Mouse (Mus musculus) liver, postnatal 0 days (tissue): Measurements from ENCODE around the gene Tgfbi. TPM values are rescaled to one million over a fixed set of nuclear protein-coding genes. Genes with fewer than 3 reads are reported as not detected.

Experiments used
- ATAC-seq: fragments of 200-750 bp; cut with Nextera tagmentation; 2 replicates; pipeline ENCODE4 v1.8.0; 2017; ENCODE audit warnings: mild to moderate bottlenecking, moderate library complexity
- DNase-seq: peaks from one replicate; pipeline ENCODE4 v3.0.0-alpha.2; 2016
- H3K27ac ChIP-seq: fragments of 300-500 bp; sonication (generic); 2 replicates; pipeline ENCODE4 v1.5.1; 2014; ENCODE audit warnings: antibody characterized with exemption, moderate library complexity, mild to moderate bottlenecking, low read depth
- H3K27me3 ChIP-seq: fragments of 300-500 bp; sonication (generic); 2 replicates; pipeline ENCODE4 v1.6.1; 2014; ENCODE audit warnings: low read length, control low read depth, mixed read lengths; ENCODE audit not compliant: insufficient read depth
- H3K36me3 ChIP-seq: fragments of 300-500 bp; sonication (generic); replicated peaks from 2 replicates; pipeline ENCODE4 v1.6.1; 2014; ENCODE audit warnings: mild to moderate bottlenecking, control low read depth, low read length, moderate library complexity, mixed read lengths; ENCODE audit not compliant: insufficient read depth
- H3K4me1 ChIP-seq: fragments of 300-500 bp; sonication (generic); 2 replicates; pipeline ENCODE4 v1.6.1; 2014; ENCODE audit warnings: antibody characterized with exemption, mild to moderate bottlenecking, control low read depth; ENCODE audit not compliant: insufficient read depth
- H3K4me2 ChIP-seq: fragments of 300-500 bp; sonication (generic); 2 replicates; pipeline ENCODE4 v1.6.1; 2014; ENCODE audit warnings: low read depth, mild to moderate bottlenecking, low read length, moderate library complexity, mixed read lengths
- H3K4me3 ChIP-seq: fragments of 300-500 bp; sonication (generic); 2 replicates; pipeline ENCODE4 v1.5.1; 2014; ENCODE audit warnings: low read depth, low read length
- H3K9ac ChIP-seq: fragments of 300-500 bp; sonication (generic); replicated peaks from 2 replicates; pipeline ENCODE4 v1.6.1; 2014; ENCODE audit warnings: mild to moderate bottlenecking, moderate library complexity
- H3K9me3 ChIP-seq: fragments of 300-500 bp; sonication (generic); 2 replicates; pipeline ENCODE4 v1.6.1; 2016; ENCODE audit warnings: mild to moderate bottlenecking, control low read depth, low read length, mixed read lengths
- CTCF ChIP-seq: sonication (generic); IDR thresholded peaks from 2 replicates; pipeline ENCODE4 v1.5.1; 2016; ENCODE audit warnings: antibody characterized with exemption, low read depth
- EP300 ChIP-seq: IDR thresholded peaks from 2 replicates; pipeline ENCODE4 v1.6.1; 2016; ENCODE audit warnings: antibody characterized with exemption, low read depth, mild to moderate bottlenecking
- WGBS: fragments of 180-500 bp; shearing (Covaris S2); extraction: QIAGEN DNeasy Blood & Tissue Kit; methylation state at CpG from one replicate; pipeline ENCODE4 v1.1.7; 2014; ENCODE audit not compliant: insufficient replicate concordance; 5-methylcytosine and 5-hydroxymethylcytosine counted together
- polyA plus RNA-seq: library from polyadenylated mRNA; unstranded; fragments of >200 nt; fragmentation: Nextera tagmentation; extraction: Ambion mirVana; gene quantifications from 2 replicates; pipeline ENCODE4 v1.2.1, GENCODE M21; 2015

The Tgfbi gene
- polyA plus RNA-seq, 1 experiment from 2014 or later = 26.8 TPM

DNA sequence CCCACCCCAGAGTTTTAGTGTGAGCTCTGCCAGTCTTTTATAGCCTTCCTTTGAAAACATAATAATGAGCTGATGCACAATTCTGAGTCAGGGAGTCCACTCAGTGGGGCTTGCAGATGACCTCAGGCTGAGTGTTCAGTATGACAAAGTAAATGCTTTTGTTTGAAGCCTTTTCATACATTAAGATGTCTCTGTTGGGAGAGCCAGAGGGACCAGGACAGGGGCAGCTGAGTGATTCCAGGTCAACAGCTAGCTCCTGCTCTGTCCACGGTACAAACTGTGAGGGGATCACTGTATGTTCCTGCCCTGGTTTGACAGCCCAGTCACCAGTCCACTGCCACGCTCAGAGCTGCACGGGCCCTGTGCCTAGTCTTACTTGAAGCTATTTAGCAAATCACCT is 26.6 kb upstream of the Tgfbi start:
- H3K4me1 ChIP-seq = peaks cover 3% of the 10 kb centered on the region; the same call in 1 of the 2 replicates
- H3K9me3 ChIP-seq = no peaks in the 10 kb centered on the region
- no peak overlapping the region for H3K27ac ChIP-seq
- no peak overlapping the region for H3K9ac ChIP-seq
- no peak for TF ChIP-seq CTCF
- no peak for TF ChIP-seq EP300
- no peak overlapping the region for H3K4me2 ChIP-seq
- ATAC-seq (no peak), DNase-seq (no peak)
- H3K27me3 ChIP-seq = no peaks in the 10 kb centered on the region
- no peak overlapping the region for H3K4me3 ChIP-seq
- no peaks in the 10 kb centered on the region for H3K36me3 ChIP-seq
- 68% methylated on average over 3 of the region's 3 CpGs for WGBS

- no peak overlapping the region for H3K9ac ChIP-seq
- no peaks in the 10 kb centered on the region for H3K9me3 ChIP-seq
- H3K36me3 ChIP-seq = no peaks in the 10 kb centered on the region
- ATAC-seq (no peak), DNase-seq (no peak)
- H3K4me3 ChIP-seq = no peak overlapping the region
- no peak for TF ChIP-seq EP300
- TF ChIP-seq CTCF = no peak
- no peak overlapping the region for H3K27ac ChIP-seq
- WGBS = 70% methylated on average over 3 of the region's 3 CpGs
- H3K4me2 ChIP-seq = no peak overlapping the region
- H3K4me1 ChIP-seq = peaks cover 9% of the 10 kb centered on the region
- no peaks in the 10 kb centered on the region for H3K27me3 ChIP-seq
Measured at GRCm38 (mm10) chr13:56586046-56586445, 23.3 kb upstream of the Tgfbi start.

- peak; percentile 98 for ATAC-seq
- 56% methylated on average over 14 of the region's 14 CpGs for WGBS
- peak; percentile 56 for DNase-seq
- Histone ChIP-seq H3K4me2 (no peak overlapping the region), H3K4me1 (peaks cover 8% of the 10 kb centered on the region), H3K27me3 (no peaks in the 10 kb centered on the region), H3K9me3 (no peaks in the 10 kb centered on the region), H3K9ac (no peak overlapping the region), H3K4me3 (no peak overlapping the region), H3K36me3 (no peaks in the 10 kb centered on the region), H3K27ac (peak overlapping the region; percentile 72)
- TF ChIP-seq EP300 (peak; percentile 78), CTCF (no peak)
Measured at GRCm38 (mm10) chr13:56588454-56589117, 20.7 kb upstream of the Tgfbi start.

DNA sequence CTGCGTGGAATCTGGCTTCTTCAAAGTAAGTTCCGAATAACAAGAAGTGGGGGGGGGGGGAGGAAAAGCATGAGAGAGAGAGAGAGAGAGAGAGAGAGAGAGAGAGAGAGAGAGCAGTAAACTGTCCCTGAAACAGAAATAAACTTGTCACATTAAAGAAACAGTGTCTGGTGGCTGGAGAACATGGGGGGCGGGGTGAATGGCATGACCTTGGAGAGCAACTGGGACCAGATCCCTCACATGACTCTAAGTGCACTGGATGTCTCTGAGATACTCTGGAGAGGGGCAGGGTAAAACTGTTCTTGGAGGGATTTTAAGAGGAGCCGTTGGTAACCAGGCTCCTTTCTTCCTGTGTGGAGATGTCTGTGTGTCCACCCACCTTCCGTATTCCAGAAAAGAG is 19.1 kb upstream of the Tgfbi start:
- Histone ChIP-seq H3K27ac (no peak overlapping the region), H3K4me3 (no peak overlapping the region), H3K27me3 (no peaks in the 10 kb centered on the region), H3K9ac (no peak overlapping the region), H3K4me1 (peaks cover 11% of the 10 kb centered on the region), H3K36me3 (no peaks in the 10 kb centered on the region), H3K4me2 (no peak overlapping the region), H3K9me3 (no peaks in the 10 kb centered on the region)
- DNase-seq = no peak
- WGBS = 80% methylated on average over 5 of the region's 5 CpGs
- no peak for ATAC-seq
- TF ChIP-seq EP300 (no peak), CTCF (no peak)

DNA sequence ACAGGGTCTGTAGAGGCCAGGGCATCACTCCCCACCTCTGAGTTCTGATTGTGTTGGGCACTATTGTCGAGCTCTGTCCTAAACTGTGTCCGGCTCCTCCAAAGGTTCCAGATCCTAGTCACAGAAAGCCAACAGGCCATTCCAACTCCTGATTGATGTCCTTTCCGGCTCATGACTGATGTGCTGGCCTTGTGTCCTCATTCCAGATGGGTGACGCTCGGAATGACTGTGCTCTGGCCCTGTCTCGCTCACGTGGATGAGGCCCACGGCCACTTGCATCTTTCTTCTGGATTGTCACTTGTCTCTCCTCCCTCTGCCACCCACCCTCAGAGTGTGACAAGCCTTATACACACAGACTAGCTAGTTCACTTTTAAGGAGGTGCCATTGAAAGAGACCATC is 18.1 kb upstream of the Tgfbi start:
- Histone ChIP-seq H3K4me1 (peaks cover 11% of the 10 kb centered on the region), H3K4me2 (no peak overlapping the region), H3K9ac (no peak overlapping the region), H3K4me3 (no peak overlapping the region), H3K9me3 (no peaks in the 10 kb centered on the region), H3K36me3 (no peaks in the 10 kb centered on the region), H3K27me3 (no peaks in the 10 kb centered on the region), H3K27ac (no peak overlapping the region)
- no peak for ATAC-seq
- TF ChIP-seq EP300 (no peak), CTCF (no peak)
- no peak for DNase-seq
- 82% methylated on average over 8 of the region's 8 CpGs for WGBS

- no peaks in the 10 kb centered on the region for H3K9me3 ChIP-seq
- peaks cover 11% of the 10 kb centered on the region for H3K4me1 ChIP-seq
- H3K9ac ChIP-seq = no peak overlapping the region
- no peak overlapping the region for H3K4me2 ChIP-seq
- 39% methylated on average over 2 of the region's 2 CpGs for WGBS
- no peak for DNase-seq
- ATAC-seq = no peak
- no peak overlapping the region for H3K4me3 ChIP-seq
- no peaks in the 10 kb centered on the region for H3K36me3 ChIP-seq
- no peak overlapping the region for H3K27ac ChIP-seq
- TF ChIP-seq CTCF (no peak), EP300 (no peak)
- H3K27me3 ChIP-seq = no peaks in the 10 kb centered on the region
Measured at GRCm38 (mm10) chr13:56591939-56592338, 17.4 kb upstream of the Tgfbi start.

GRCm38 (mm10) chr13:56593196-56593595 is 16.1 kb upstream of the Tgfbi start:
- WGBS = 35% methylated on average over 5 of the region's 5 CpGs
- TF ChIP-seq EP300 = no peak
- no peak for TF ChIP-seq CTCF
- peaks cover 11% of the 10 kb centered on the region for H3K4me1 ChIP-seq

More at GRCm38 (mm10) chr13:56593196-56593595, 16.1 kb upstream of the Tgfbi start:
- ATAC-seq (no peak), DNase-seq (no peak)
- no peaks in the 10 kb centered on the region for H3K9me3 ChIP-seq
- H3K27ac ChIP-seq = no peak overlapping the region
- H3K4me3 ChIP-seq = no peak overlapping the region
- H3K36me3 ChIP-seq = no peaks in the 10 kb centered on the region
- H3K9ac ChIP-seq = no peak overlapping the region
- H3K4me2 ChIP-seq = no peak overlapping the region
- no peaks in the 10 kb centered on the region for H3K27me3 ChIP-seq
